Mouse (Mus musculus): ENCODE results near the gene Cenpp.

DNA sequence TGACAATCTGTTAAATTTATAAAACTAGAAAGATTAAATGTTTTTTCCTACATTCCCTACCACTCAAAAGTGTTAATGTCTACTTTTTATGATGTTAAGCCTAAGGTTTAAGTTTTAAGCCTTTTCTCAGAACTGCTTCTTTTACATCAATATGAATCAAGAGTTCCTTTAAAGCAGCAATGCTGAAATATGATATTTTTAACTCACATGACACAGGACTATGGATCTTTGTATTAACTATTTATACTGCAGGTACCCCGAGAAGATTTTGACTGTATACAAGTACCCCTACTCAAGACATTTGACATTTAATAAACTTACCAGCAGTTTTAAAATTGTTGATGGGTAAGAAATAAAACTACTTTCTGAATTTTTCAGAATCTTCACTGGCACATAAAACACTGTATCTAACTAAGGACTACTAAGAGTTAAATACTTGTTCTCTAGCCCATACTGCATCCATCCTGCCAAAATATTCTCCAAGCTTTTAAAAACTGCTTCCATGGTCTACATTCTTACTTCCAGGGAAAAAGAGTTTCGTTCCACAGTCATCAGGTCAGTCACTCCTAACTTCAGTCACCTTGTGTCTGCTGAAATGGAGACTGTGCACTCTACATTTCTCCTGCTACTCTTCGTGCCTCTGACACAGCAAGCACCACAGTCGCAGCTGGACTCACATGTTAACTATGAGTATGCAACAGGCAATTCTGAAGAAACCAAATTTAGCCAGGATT, 43.8 kb downstream of the Cenpp start:
- TF ChIP-seq CTCF (IDR thresholded peaks at IDR 0.05; ENCODE audit: extremely low read depth, insufficient read depth, insufficient read length, insufficient replicate concordance): no peak
- TF ChIP-seq POLR2A (IDR thresholded peaks at IDR 0.05; ENCODE audit: low read depth, low read length): no peak

Data from spleen, adult 2 months (tissue).